Mouse (Mus musculus) bone marrow macrophage, adult 2 months (primary cell): ENCODE data around the gene Zswim4. TPM values are rescaled to one million over a fixed set of nuclear protein-coding genes. Genes with fewer than 3 reads are reported as not detected.

Source experiments
- H3K27ac ChIP-seq: 2 replicates; pipeline ENCODE4 v1.5.1; 2012; ENCODE audit warnings: low read depth, low read length; ENCODE audit not compliant: insufficient read depth
- H3K4me1 ChIP-seq: 2 replicates; pipeline ENCODE4 v1.6.1; 2012; ENCODE audit warnings: low read length; ENCODE audit not compliant: control insufficient read depth, insufficient read depth
- H3K4me3 ChIP-seq: 2 replicates; pipeline ENCODE4 v1.5.1; 2012; ENCODE audit warnings: mild to moderate bottlenecking, low read length, moderate library complexity; ENCODE audit not compliant: insufficient read depth
- CTCF ChIP-seq: IDR thresholded peaks from 2 replicates; pipeline ENCODE4 v1.5.1; 2012; ENCODE audit warnings: low read depth, mild to moderate bottlenecking, low read length, moderate library complexity
- POLR2A ChIP-seq: IDR thresholded peaks from 2 replicates; pipeline ENCODE4 v1.6.1; 2012; ENCODE audit warnings: mild to moderate bottlenecking, low read depth, low read length, borderline replicate concordance
- polyA plus RNA-seq: library from polyadenylated mRNA; stranded (reverse); fragments of >200 nt; gene quantifications from 2 replicates; pipeline ENCODE4 v1.2.4, GENCODE M21; 2012; ENCODE audit not compliant: missing spikeins, insufficient read depth, insufficient read length

Gene Zswim4
- polyA plus RNA-seq, 1 experiment, result 10.9 TPM

DNA sequence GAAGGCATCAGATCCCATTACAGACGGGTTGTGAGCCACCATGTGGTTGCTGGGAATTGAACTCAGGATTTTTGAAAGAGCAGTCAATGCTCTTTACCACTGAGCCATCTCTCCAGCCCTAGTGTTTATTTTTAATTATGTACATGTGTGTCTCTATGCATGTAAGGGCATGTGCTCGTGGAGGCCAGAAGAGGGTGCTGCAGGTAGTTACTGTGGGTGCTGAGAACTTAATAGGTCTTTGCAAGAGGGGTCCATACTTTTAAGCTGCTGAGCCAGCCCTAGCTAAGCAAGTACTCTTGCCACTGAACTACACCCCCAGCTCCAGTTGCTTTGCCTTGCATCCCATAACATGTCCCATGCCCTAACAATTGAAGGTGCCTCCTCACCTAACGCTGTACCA, 19.0 kb upstream of the Zswim4 start:
- peaks cover 17% of the 10 kb centered on the region for H3K4me1 ChIP-seq
- TF ChIP-seq POLR2A (no peak), CTCF (no peak)
- H3K4me3 ChIP-seq, result peak overlapping the region; percentile 90
- no peak overlapping the region for H3K27ac ChIP-seq

GRCm38 (mm10) chr8:84249257-84250170, 12.7 kb upstream of the Zswim4 start, which contains the start of gene D8Ertd738e:
D8Ertd738e (minus strand) TSS chr8:84249719.
- TF ChIP-seq CTCF (no peak), POLR2A (no peak)
- Histone ChIP-seq H3K4me1 (no peaks in the 10 kb centered on the region), H3K4me3 (peak within 1 kb of the TSS; percentile 97), H3K27ac (peak within 1 kb of the TSS; percentile 69)

DNA sequence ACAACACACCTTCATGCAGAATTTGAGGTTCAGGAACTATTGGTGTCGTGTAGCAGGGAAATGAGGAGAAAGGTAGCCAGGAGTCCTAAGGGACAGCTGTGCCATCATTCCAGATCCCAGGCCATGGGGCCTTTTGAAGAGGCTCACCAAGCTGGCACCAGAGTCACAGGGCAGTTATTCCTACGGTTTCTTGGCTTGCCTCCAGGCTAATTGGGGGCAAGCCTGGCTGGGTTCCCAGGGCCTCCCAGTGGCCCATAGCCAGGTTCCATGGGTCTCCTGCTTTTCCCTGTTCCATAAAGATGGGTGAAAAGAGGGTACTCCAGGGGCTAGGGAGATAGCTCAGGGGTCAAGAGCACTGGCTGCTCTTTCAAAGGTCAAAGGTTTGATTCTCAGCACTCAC, 5.0 kb upstream of the Zswim4 start:
- TF ChIP-seq POLR2A, result no peak
- no peak for TF ChIP-seq CTCF
- H3K27ac ChIP-seq, result no peak overlapping the region
- H3K4me3 ChIP-seq, result no peak overlapping the region
- peaks cover 5% of the 10 kb centered on the region for H3K4me1 ChIP-seq

- no peak for TF ChIP-seq CTCF
- TF ChIP-seq POLR2A, result no peak
- Histone ChIP-seq H3K27ac (no peak overlapping the region), H3K4me3 (no peak overlapping the region), H3K4me1 (peaks cover 5% of the 10 kb centered on the region)
Measured at GRCm38 (mm10) chr8:84241167-84241566, 4.3 kb upstream of the Zswim4 start.

DNA sequence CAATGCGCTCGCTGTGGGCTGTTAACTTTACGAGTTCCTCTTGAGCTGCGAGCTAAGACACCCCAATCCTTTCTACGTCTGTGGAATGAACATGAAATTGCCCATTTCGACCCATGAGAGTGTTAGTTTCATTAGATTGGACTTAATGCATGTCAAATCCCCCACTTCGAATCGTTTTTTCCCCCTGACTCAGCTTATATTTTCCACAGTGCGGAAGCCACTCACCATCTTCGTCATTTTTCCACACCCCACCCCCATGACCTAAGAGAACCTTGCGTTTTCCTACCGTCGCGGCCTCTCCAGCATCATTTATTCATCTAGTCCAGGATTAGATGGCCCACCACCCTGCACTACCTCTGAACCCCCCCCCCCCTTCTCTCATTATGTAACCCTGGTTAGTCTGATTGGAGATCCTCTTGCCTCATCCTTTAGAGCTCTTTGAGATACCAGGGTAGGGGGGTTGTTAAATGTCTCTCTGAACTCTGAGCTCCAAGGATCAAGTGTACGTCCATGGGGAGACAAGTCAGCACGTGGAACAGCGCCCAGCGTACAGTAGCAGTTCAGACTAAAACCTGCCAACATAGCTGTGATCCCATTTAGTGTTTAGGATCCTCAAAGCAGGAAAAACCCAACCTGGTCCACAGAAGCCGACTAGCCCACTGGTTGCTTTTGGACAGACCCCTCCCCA, 831 bp upstream of the Zswim4 start:
- peak overlapping the region; percentile 38 for H3K27ac ChIP-seq
- no peak for TF ChIP-seq POLR2A
- TF ChIP-seq CTCF, result no peak
- peaks cover 10% of the 10 kb centered on the region for H3K4me1 ChIP-seq
- peak overlapping the region; percentile 68 for H3K4me3 ChIP-seq

DNA sequence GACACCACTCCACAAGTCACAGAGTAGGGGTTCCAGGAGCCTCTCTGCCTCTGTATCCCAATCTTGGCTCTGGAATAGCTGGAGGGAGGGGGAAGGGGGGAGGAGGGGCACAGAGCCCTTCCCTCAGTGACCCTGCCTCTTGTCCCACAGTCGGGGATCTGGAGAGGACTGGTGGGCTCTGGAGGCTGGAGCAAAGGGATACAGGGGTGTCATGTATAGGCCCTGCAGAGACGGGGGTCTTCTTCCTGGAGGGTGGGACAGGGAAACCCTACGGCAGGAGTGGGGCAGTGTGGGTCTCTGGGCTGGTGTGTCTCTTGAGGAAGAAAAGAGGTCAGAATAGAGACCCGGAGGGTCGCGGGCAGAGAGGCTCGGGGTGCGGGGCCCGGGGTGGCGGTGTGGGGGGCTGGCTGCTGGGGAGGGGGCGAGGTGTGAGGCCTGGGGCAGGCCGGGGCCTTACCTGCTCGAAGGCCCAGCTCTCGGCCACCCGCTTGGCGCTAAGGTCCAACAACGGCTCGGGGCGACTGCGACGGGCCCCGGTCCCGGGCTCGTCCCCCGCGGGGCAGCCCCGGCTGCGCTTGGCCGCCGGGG, 351 bp downstream of the Zswim4 start:
- H3K27ac ChIP-seq, result peak overlapping the region; percentile 18
- H3K4me1 ChIP-seq, result peaks cover 10% of the 10 kb centered on the region
- H3K4me3 ChIP-seq, result peak overlapping the region; percentile 74
- no peak for TF ChIP-seq POLR2A
- no peak for TF ChIP-seq CTCF

DNA sequence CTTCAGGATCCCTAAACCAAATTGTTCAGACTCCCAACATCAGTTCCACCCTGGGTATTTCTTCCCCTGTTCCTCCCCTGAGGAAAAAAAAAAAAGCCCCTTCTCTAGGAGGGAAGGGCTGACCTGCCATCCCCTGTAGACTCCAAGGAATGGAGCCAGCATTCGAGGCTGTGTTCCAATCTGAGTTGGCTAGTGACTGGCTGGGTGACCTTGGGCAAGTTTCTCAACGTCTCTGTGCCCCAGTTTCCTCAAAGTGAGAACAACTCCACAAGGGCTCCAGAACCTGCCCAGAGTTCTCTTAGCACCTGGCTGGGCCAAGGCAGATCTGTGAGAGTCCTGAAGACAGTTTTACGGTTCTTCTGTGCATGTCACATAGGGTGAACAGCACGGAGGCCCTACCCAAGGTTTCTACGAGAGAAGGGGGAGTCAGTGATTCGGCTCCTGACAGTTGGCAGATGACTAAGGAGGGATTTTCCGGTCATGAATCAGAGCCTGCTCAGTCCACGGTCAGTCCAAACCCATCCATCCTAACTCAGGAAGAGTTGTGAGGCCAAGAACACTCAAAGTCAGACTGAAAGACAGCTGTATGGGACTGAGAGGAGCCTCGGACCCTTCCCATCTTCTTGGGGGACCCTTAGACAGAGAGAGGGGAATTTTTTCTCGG, 977 bp downstream of the Zswim4 start:
- Histone ChIP-seq H3K4me3 (peak overlapping the region; percentile 74), H3K27ac (peak overlapping the region; percentile 18), H3K4me1 (peaks cover 10% of the 10 kb centered on the region)
- TF ChIP-seq POLR2A, result no peak
- no peak for TF ChIP-seq CTCF

DNA sequence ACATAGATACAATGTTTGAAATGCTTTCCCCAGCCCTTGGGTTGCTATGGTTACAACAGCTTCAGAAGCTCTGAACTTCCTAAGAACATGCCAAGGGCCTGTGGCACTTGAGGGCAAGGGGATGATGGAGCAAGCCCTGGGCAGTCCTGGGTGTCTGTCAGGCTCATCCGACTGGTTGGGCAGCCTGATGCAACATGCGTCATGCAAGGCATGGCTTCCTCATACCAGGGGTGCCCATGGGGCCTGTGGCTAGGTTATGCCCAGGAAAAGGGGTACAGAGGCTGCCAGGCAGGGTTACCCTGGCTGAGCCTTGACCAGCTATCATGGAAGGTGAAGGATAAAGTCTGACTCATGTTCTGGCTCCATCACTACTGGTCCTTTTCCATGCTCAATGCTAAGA, 3.8 kb downstream of the Zswim4 start:
- H3K27ac ChIP-seq, result no peak overlapping the region
- TF ChIP-seq CTCF (no peak), POLR2A (no peak)
- peaks cover 7% of the 10 kb centered on the region for H3K4me1 ChIP-seq
- H3K4me3 ChIP-seq, result no peak overlapping the region

DNA sequence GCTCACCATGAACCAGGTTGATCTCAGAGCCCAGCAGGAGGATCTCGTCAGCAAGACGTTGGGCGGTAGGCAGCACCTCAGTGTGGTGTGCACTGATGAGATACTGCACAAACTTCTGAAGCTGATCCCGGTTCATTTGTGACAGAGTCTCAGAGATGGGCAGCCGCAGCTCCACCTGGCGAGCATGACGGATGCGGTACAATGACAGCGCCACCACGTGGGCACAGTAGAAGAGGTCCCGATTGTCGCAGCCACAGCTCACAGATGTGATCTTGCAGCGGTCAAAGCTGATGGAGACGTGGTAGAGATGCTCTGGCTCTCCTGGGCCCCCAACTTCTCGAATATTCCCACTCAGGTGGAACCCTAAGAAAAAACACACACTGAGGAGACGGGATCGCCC, 6.1 kb downstream of the Zswim4 start:
- Histone ChIP-seq H3K27ac (no peak overlapping the region), H3K4me3 (no peak overlapping the region), H3K4me1 (peaks cover 4% of the 10 kb centered on the region)
- TF ChIP-seq POLR2A (no peak), CTCF (no peak)
